Mouse (Mus musculus) stomach, postnatal 0 days (tissue): ENCODE results near the gene Fam161b. TPM values are rescaled to one million over a fixed set of nuclear protein-coding genes. Genes with fewer than 3 reads are reported as not detected.

Experiments used
- ATAC-seq: fragments of 200-750 bp; cut with Nextera tagmentation; 2 replicates; pipeline ENCODE4 v1.8.0; 2017; ENCODE audit not compliant: low FRiP score, low TSS enrichment
- DNase-seq: peaks from one replicate; pipeline ENCODE4 v3.0.0-alpha.2; 2016; ENCODE audit warnings: low spot score
- H3K27ac ChIP-seq: fragments of 300-500 bp; sonication (generic); replicated peaks from 2 replicates; pipeline ENCODE4 v1.5.1; 2014; ENCODE audit warnings: mild to moderate bottlenecking, control low read depth
- H3K27me3 ChIP-seq: fragments of 300-500 bp; sonication (generic); 2 replicates; pipeline ENCODE4 v1.6.1; 2014; ENCODE audit warnings: low read length; ENCODE audit not compliant: control insufficient read depth, insufficient read depth
- H3K36me3 ChIP-seq: fragments of 300-500 bp; sonication (generic); 2 replicates; pipeline ENCODE4 v1.6.1; 2014; ENCODE audit warnings: low read length, mixed read lengths; ENCODE audit not compliant: control insufficient read depth, insufficient read depth
- H3K4me1 ChIP-seq: fragments of 300-500 bp; sonication (generic); replicated peaks from 2 replicates; pipeline ENCODE4 v1.6.1; 2014; ENCODE audit warnings: antibody characterized with exemption; ENCODE audit not compliant: control insufficient read depth, insufficient read depth
- H3K4me2 ChIP-seq: fragments of 300-500 bp; sonication (generic); replicated peaks from 2 replicates; pipeline ENCODE4 v1.6.1; 2014; ENCODE audit warnings: low read depth, mild to moderate bottlenecking, control low read depth, moderate library complexity
- H3K4me3 ChIP-seq: fragments of 300-500 bp; sonication (generic); 2 replicates; pipeline ENCODE4 v1.5.1; 2014; ENCODE audit warnings: low read depth, low read length, control low read depth
- H3K9ac ChIP-seq: fragments of 300-500 bp; sonication (generic); 2 replicates; pipeline ENCODE4 v1.6.1; 2014; ENCODE audit warnings: mild to moderate bottlenecking, low read length, control low read depth, mixed read lengths
- H3K9me3 ChIP-seq: fragments of 300-500 bp; sonication (generic); 2 replicates; pipeline ENCODE4 v1.6.1; 2016; ENCODE audit warnings: low read length; ENCODE audit not compliant: control insufficient read depth
- CTCF ChIP-seq: IDR thresholded peaks from 2 replicates; pipeline ENCODE4 v1.5.1; 2016; ENCODE audit warnings: antibody characterized with exemption, low read depth, mild to moderate bottlenecking, moderate library complexity
- EP300 ChIP-seq: optimal IDR thresholded peaks from 2 replicates; pipeline ENCODE3; 2016; ENCODE audit warnings: antibody characterized with exemption
- WGBS: fragments of 180-500 bp; shearing (Covaris S2); extraction: QIAGEN DNeasy Blood & Tissue Kit; methylation state at CpG from one replicate; pipeline ENCODE4 v1.1.7; 2014; 5-methylcytosine and 5-hydroxymethylcytosine counted together
- polyA plus RNA-seq: library from polyadenylated mRNA; unstranded; fragments of >200 nt; fragmentation: Nextera tagmentation; extraction: Ambion mirVana; gene quantifications from 2 replicates; pipeline ENCODE4 v1.2.1, GENCODE M21; 2015

The Fam161b gene
- polyA plus RNA-seq, 1 experiment from 2014 or later = 0.72 TPM

DNA sequence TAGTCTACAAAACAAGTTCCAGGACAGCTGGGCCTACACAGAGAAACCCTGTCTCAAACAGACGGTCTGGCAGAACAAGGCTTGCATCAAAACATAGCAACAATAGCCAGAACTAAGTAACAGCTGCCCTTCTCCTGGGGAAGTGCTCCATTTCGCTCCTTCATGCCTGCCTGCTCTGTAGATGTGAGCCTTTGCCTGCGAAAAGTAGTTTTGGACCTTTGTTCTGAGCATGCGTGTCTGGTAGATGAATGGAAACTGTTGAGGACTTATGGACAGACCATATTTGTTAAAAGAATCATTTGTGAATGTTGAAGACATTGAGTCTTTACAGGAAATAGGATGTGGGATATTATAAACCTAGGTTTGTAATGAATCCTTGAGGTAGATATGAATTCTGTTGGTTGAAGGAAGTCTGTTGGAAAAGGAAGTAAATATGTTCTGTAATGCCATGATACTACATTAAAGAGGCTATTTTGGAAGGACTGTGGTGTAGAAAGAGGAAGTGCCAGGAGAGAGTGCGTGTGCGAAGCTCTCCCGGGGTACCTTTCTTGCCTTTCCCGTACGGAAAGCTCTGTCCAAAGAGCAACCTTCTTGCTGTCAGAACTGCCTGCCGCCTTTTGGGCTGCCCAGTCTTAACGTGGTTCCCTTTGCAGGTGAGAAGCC is 24.5 kb downstream of the Fam161b start:
- H3K4me2 ChIP-seq = no peak overlapping the region
- H3K9me3 ChIP-seq = no peaks in the 10 kb centered on the region
- DNase-seq (no peak), ATAC-seq (no peak)
- peaks cover 29% of the 10 kb centered on the region for H3K36me3 ChIP-seq
- no peak for TF ChIP-seq EP300
- TF ChIP-seq CTCF = no peak
- H3K27me3 ChIP-seq = no peaks in the 10 kb centered on the region
- 87% methylated on average over 11 of the region's 11 CpGs for WGBS
- no peak overlapping the region for H3K4me3 ChIP-seq
- H3K9ac ChIP-seq = no peak overlapping the region
- no peak overlapping the region for H3K27ac ChIP-seq
- no peaks in the 10 kb centered on the region for H3K4me1 ChIP-seq

GRCm38 (mm10) chr12:84327111-84327512 is 34.5 kb downstream of the Fam161b start:
- ATAC-seq (peak; percentile 64; the same call in 1 of the 2 replicates), DNase-seq (no peak)
- Histone ChIP-seq H3K36me3 (peaks cover 13% of the 10 kb centered on the region), H3K27me3 (no peaks in the 10 kb centered on the region), H3K4me3 (no peak overlapping the region), H3K4me2 (no peak overlapping the region), H3K9me3 (no peaks in the 10 kb centered on the region), H3K27ac (no peak overlapping the region), H3K4me1 (no peaks in the 10 kb centered on the region), H3K9ac (no peak overlapping the region)
- WGBS = 33% methylated on average over 4 of the region's 4 CpGs
- TF ChIP-seq CTCF (no peak), EP300 (no peak)

DNA sequence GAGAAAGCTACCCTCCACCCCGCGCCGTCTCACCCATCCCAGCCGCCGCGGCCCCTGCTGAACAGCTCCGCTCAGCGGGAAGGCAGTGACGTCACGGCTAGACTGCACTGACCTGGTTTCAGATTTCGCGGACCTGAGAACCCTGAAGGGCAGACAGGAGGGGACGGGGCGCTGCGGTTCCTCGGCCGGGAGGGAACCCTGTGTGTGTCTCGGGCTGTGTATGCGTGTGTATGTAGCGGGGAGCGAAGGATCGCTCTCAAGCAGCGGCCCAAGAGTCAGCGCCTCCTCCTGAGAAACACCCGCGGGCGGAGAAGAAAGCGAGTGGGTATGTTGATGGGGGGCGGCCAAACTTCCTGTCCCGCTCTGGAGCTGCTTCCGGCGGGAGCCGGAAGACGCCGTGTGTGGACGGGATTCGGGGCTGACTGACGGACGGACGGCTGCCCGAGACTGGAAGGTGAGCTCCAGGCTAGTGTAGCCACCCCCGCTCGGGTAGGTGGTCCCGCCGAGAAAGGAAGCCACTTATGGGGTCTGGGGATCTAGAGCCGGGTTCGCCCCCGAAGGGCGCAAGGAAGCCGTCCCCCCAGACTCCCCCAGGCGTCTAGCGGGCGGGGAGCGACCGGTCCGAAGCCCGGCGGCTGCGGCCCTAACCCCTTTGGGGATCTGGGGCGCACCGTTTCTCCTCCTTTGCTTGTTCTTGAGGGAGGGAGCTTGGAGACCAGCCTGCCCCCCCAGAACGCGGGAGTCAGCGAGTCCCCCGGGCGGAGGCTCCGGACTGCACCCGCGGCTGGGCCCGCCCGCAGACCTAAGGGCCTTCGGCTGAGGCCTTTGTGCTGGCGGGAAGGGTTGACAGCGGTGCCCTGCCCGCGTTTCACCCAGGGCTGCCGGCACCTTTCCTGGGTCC is 44.7 kb downstream of the Fam161b start, which contains the start of gene Zfp410:
TSS of gene Zfp410 (plus strand) at position 132 of the 901 bp plus-strand sequence.
- Histone ChIP-seq H3K4me3 (peak within 1 kb of the TSS; percentile 97), H3K36me3 (no peaks in the 10 kb centered on the region), H3K9ac (peak within 1 kb of the TSS; percentile 99), H3K4me1 (no peaks in the 10 kb centered on the region), H3K4me2 (peak within 1 kb of the TSS; percentile 87), H3K9me3 (no peaks in the 10 kb centered on the region), H3K27me3 (no peaks in the 10 kb centered on the region), H3K27ac (peak within 1 kb of the TSS; percentile 94)
- TF ChIP-seq CTCF = no peak; the same call in 1 of the 2 replicates
- TF ChIP-seq EP300 = no peak
- under 1% methylated on average over 69 of the region's 77 CpGs for WGBS
- DNase-seq (peak; percentile 89), ATAC-seq (peak; percentile 95)

DNA sequence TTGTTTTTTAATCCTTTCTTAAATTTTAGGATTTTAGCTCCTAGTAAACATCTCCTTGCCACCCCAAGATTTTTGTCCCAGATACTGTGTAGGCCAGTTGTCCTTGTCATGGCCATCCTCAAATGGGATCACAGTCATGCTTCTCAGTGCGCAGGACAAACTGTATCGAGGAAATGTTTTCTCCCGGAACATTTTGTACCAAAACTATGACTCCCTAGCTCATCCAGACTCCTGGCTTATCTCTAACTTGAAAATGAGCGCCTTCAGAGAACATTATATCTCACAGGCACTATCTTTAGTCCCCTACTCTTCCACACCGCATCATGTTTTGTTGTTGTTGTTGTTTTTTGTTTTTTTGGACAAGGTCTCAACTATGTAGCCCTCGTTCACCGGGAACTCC is 45.6 kb downstream of the Fam161b start:
- ATAC-seq (no peak), DNase-seq (no peak)
- Histone ChIP-seq H3K4me2 (peak overlapping the region; percentile 87), H3K27ac (peak overlapping the region; percentile 94), H3K4me3 (peak overlapping the region; percentile 97), H3K9ac (peak overlapping the region; percentile 99), H3K4me1 (no peaks in the 10 kb centered on the region), H3K9me3 (no peaks in the 10 kb centered on the region), H3K36me3 (no peaks in the 10 kb centered on the region), H3K27me3 (no peaks in the 10 kb centered on the region)
- no peak for TF ChIP-seq EP300
- TF ChIP-seq CTCF = no peak
- WGBS = 32% methylated on average over 7 of the region's 7 CpGs

DNA sequence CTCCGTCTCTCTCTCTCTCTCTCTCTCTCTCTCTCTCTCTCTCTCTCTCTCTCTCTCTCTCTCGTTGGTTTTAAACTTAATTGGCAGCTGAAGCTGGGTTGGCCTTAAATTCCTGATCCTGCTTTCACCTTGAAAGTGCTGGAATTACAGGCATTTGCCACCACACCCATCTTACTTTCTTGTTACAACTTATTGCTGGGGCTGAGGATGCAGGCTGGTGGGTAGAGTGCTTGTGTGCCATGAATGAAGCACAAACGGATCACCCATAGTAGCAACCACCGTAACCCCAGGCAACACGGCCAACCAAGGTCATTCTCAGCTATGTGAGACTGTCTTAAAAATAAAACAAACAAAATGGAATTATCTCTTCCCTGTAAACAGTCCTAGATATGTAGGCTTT is 50.3 kb downstream of the Fam161b start:
- Histone ChIP-seq H3K27ac (no peak overlapping the region), H3K4me2 (no peak overlapping the region), H3K36me3 (no peaks in the 10 kb centered on the region; the same call in none of the 2 replicates), H3K9me3 (no peaks in the 10 kb centered on the region), H3K4me3 (no peak overlapping the region), H3K27me3 (no peaks in the 10 kb centered on the region), H3K4me1 (no peaks in the 10 kb centered on the region), H3K9ac (no peak overlapping the region)
- no peak for DNase-seq
- no peak for ATAC-seq
- 61% methylated on average over 3 of the region's 5 CpGs for WGBS
- TF ChIP-seq EP300 = no peak
- no peak for TF ChIP-seq CTCF
